Mouse (Mus musculus): ENCODE results near the gene Becn1. TPM values are rescaled to one million over a fixed set of nuclear protein-coding genes. Genes with fewer than 3 reads are reported as not detected.

The Becn1 gene
- total RNA-seq, 2 experiments from 2014 or later, result 73.9 to 78.0 TPM

GRCm38 (mm10) chr11:101316501-101316917, 14.4 kb upstream of the Becn1 start:
- DNase-seq, result no peak
- intact Hi-C loops (cut with DNase I), result no loop called here

DNA sequence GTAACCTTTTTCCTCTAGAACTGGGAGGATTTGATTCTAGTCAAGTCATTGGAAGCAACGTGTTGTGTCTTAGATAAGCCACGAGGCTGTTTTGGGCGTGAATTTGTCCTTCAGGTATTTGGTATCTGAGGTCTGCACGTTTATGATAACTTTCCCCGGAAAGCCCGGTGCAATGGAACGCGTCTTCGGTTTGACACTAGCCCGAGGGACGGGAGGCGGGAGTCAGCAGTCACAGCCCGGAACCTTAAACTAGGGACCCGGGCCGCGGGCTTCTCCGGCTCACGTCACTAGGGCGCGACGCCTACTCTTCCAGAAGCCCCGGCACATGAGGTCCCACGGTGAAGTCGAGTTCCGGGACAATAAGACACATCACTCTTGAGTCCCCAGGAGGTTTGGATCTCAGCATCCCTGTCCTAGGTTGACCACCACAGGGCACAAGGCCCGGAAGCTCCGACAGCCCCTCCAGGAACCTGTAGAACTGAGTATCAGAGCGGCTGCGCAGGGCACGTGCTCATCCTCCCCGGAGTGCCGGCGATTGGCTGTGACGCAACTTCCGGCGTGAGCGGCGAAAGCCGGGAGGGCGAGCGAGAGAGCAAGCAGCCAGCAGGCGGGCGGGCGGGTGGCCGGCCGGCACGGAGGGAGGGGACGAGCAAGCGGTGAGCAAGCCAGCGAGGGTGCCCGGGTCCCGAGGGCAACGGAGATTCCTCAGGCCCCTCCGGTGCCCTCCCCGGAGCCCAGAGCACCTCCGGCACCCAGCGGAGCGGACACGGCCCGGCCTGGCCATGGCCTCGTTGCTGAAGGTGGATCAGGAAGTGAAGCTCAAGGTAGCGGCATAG, 13.8 kb upstream of the Becn1 start, which contains the start of gene Psme3:
TSS of gene Psme3 (plus strand) at position 549 of the 836 bp plus-strand sequence.
- intact Hi-C loops (cut with DNase I), result no loop called here
- DNase-seq, result peak; percentile 86 to 94

GRCm38 (mm10) chr11:101315082-101315650, 13.1 kb upstream of the Becn1 start:
- intact Hi-C loops (cut with DNase I), result no loop called here
- no peak for DNase-seq

GRCm38 (mm10) chr11:101314567-101314966, 12.5 kb upstream of the Becn1 start:
- intact Hi-C loops (cut with DNase I), result no loop called here
- DNase-seq, result no peak

DNA sequence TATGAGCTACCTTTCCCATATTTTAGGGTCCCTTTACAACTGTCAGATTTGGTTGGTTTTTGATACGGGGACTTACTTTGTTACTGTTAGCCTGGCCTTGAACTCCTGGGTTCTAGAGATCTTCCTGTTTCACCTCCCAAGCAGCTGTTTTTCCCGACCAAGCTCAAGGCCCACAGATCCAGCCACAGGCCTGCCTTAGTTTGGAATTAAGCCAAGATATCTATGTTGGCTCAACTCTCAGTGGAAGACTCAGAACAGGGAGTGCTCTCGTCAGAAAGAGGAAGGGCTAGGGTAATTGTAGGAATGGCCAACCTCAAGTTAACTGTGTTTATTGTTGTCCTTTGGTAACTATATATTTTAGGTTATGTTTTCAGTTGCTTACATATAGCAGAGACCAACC, 10.1 kb upstream of the Becn1 start:
- intact Hi-C loops (cut with DNase I), result no loop called here
- DNase-seq, result no peak

GRCm38 (mm10) chr11:101311083-101311482, 9.0 kb upstream of the Becn1 start:
- DNase-seq, result no peak
- intact Hi-C loops (cut with DNase I), result no loop called here

- intact Hi-C loops (cut with DNase I), result no loop called here
- DNase-seq, result no peak
Measured at GRCm38 (mm10) chr11:101307744-101308143, 5.7 kb upstream of the Becn1 start.

- intact Hi-C loops (cut with DNase I), result loop anchor here (2.0 kb wide), 1 partner anchor 87 kb away; no protein-coding TSS in a partner anchor
- peak in 1 of 2 experiments; percentile 18 for DNase-seq
Measured at GRCm38 (mm10) chr11:101301299-101302003, 635 bp downstream of the Becn1 start.

DNA sequence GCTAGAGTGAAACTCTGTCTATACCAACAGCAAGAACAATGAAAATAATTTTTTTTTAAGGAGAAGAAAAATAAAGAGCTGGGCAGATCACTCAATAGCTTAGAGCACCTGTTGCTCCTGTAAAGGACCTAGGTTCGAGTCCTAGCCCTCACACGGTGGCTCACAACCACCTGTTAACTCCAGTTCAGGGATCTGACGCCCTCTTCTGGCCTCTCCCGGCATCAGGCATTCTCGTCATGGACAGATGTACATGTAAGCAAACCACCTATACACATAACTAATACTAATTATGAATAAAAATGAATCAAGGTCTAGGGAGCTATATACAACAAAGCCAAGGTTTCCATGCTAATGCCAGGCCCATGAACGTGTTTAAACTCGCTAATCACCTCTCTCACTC, 1.2 kb downstream of the Becn1 start:
- intact Hi-C loops (cut with DNase I), result no loop called here
- no peak for DNase-seq

GRCm38 (mm10) chr11:101295191-101295590, 6.9 kb downstream of the Becn1 start:
- intact Hi-C loops (cut with DNase I), result no loop called here
- no peak for DNase-seq

DNA sequence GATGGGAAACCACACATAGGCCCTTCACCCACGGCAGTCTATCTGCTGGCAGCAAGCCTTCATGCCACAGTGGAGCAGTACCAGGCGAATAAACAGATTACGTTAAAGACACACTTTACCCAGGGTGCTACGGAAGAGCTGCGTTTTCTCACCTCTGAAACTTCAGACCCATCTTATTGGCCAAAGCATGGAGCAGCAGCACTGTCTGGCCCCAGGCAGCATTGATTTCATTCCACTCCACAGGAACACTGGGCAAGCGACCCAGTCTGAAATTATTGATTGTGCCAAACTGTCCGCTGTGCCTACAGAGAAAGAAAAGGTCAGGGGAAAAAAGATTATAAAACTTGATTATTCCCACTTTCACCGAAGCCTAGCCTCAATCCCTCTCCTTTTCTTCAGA, 10.9 kb downstream of the Becn1 start:
- intact Hi-C loops (cut with DNase I), result no loop called here
- DNase-seq, result no peak

DNA sequence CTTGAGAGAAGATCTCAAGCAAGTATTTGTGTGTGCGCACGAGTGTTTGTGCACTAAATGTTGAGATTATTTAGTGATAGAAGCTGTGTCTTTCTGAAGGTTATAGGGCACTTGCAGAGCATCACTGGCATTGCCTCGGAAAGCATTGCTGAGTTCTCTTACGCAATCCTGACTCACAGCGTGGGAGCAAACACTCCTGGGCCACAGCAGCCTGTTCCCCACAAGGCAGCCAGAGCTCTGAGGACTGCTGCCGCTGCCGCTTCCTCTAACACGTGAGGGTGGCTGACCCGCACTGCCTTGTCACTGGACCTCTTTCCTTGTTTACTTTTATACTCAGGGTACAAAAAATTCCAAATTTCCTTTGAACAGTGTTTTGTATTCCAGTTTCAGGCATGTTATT, 14.8 kb downstream of the Becn1 start:
- intact Hi-C loops (cut with DNase I), result no loop called here
- DNase-seq, result no peak

DNA sequence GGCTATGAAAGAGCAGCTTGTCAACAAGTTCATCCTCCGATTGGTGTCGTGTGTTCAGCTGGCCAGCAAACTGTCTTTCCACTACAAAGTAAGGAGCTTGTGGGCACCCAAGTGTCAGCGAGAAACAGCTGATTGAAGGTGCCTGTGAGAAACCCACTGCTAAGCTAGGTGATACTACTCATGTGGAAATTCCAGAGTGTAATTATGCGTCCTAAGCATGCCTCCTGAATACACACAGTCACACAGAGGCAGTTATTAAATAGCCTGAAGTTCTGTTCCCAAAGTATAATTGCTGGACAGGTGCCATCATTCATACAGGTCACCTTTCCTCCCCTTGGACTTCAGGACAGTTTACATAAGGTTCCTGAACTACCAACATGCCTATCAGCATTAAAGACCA, 18.3 kb downstream of the Becn1 start:
- intact Hi-C loops (cut with DNase I), result no loop called here
- DNase-seq, result no peak

DNA sequence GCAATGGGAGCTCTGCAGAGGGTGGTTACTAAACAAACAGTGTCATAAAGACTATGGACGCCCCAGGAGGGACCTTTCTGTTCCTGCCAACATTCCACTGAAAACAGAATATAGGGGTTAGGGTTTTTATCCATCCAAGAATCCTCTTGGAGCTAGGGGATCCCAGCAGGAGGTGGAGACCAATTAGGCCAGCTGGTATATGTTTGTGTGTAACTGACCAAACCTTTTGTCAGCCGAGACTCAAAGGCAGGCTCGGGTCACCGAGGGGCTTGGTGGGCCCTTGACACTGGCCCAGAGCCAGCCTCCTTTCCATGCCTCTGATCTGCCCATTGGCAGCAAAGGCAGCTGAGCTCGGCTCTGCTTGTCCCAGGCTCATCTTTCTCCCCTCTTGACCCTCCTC, 19.2 kb downstream of the Becn1 start:
- intact Hi-C loops (cut with DNase I), result no loop called here
- DNase-seq, result no peak

- intact Hi-C loops (cut with DNase I), result no loop called here
- no peak for DNase-seq
Measured at GRCm38 (mm10) chr11:101280837-101281236, 21.2 kb downstream of the Becn1 start.

- intact Hi-C loops (cut with DNase I), result no loop called here
Measured at GRCm38 (mm10) chr11:101279193-101279569, 22.9 kb downstream of the Becn1 start.

GRCm38 (mm10) chr11:101278223-101279192, 23.6 kb downstream of the Becn1 start, which contains the start of the genes Cntd1 and Coa3:
Cntd1 (plus strand) TSS chr11:101279012.
Coa3 (minus strand) TSS chr11:101279114.
- peak; percentile 67 to 75 for DNase-seq
- intact Hi-C loops (cut with DNase I), result no loop called here

More at GRCm38 (mm10) chr11:101279193-101279569, 22.9 kb downstream of the Becn1 start:
- no peak for DNase-seq

DNA sequence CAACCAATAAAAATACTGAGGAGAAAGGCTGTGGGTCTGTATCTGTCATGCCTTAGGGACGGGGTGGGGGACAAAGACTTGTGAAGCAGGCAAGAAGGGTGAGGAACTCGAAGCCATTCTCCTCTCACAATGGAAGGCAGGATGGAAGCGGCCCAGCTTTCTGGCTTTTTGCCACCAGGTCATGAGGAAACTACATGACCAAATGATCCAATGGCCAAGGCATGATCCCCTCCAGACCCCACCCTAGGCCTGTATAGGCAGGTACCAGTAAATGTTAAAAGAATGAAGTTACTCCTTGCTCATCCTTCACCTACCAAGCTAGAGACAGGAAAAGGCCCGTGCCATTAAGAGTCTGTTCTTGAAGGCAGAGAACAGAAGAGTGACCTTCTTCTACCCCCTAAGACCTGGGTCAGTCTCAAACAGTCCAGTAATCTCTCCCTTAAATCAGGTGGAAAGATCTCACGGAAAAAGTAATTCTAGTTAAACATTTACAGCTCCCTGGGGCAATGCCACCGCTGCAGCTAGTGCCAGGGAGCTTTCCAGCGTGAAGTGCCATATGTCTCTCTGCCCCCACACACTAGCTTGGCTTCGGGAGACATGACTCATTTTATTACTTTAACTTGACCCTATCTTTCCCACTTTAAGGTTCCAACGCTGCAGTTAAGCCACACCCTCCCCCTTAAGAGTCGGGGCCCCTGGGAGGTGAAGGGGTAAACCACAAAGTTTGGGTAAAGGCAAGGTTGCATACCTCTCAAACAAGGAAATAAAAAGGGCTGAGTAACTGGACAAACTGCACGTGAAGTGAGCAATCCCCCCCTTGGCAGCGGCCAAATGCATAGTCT, 24.5 kb downstream of the Becn1 start:
- DNase-seq, result no peak
- intact Hi-C loops (cut with DNase I), result no loop called here
